Mouse (Mus musculus) myocyte (in vitro differentiated cells): Measurements from ENCODE around the gene Dynlt1b.
"Not testable (repeated sequence)": the region's sequence is repeated elsewhere in the genome, so short reads cannot be mapped to it uniquely, and the experiment has no call there.

Source experiments
- MAX ChIP-seq: IDR thresholded peaks from one replicate; pipeline ENCODE4 v1.6.1; 2011; ENCODE audit warnings: low read depth, mild to moderate bottlenecking, control low read depth
- POLR2A ChIP-seq: IDR thresholded peaks from one replicate; pipeline ENCODE4 v1.6.1; 2011; ENCODE audit warnings: low read depth, mild to moderate bottlenecking, control low read depth, moderate library complexity; ENCODE audit not compliant: insufficient read length
- POLR2AphosphoS2 ChIP-seq: IDR thresholded peaks from one replicate; pipeline ENCODE4 v1.6.1; 2011; ENCODE audit warnings: low read depth, control low read depth; ENCODE audit not compliant: insufficient read length
- TCF12 ChIP-seq: IDR thresholded peaks from one replicate; pipeline ENCODE4 v1.6.1; 2011; ENCODE audit warnings: mild to moderate bottlenecking, control low read depth; ENCODE audit not compliant: poor library complexity, insufficient read depth, severe bottlenecking
- TCF3 ChIP-seq: IDR thresholded peaks from one replicate; pipeline ENCODE4 v1.6.1; 2011; ENCODE audit warnings: low read depth, control low read depth; ENCODE audit not compliant: insufficient read length
- USF1 ChIP-seq: IDR thresholded peaks from one replicate; pipeline ENCODE4 v1.6.1; 2011; ENCODE audit warnings: low read depth, mild to moderate bottlenecking, control low read depth, moderate library complexity

- TF ChIP-seq POLR2A (peak; percentile 64), POLR2AphosphoS2 (peak; percentile 54)
- TF ChIP-seq USF1, MAX, TCF12, TCF3: not testable (repeated sequence)
Measured at GRCm38 (mm10) chr17:6429945-6430344, at the start of gene Dynlt1b.
